Mouse (Mus musculus) kidney, embryonic 14.5 days (tissue): Measurements from ENCODE around the gene B3gnt9. TPM values are rescaled to one million over a fixed set of nuclear protein-coding genes. Genes with fewer than 3 reads are reported as not detected.

ENCODE experiments used
- ATAC-seq: fragments of 200-750 bp; cut with Nextera tagmentation; 2 replicates; pipeline ENCODE4 v1.8.0; 2017; ENCODE audit warnings: moderate number of reproducible peaks, mild to moderate bottlenecking, moderate TSS enrichment, moderate library complexity; ENCODE audit not compliant: low FRiP score, low TSS enrichment
- H3K27ac ChIP-seq: fragments of 300-500 bp; sonication (generic); 2 replicates; pipeline ENCODE4 v1.5.1; 2014; ENCODE audit warnings: low read depth, mild to moderate bottlenecking, low read length, moderate library complexity, mixed read lengths
- H3K27me3 ChIP-seq: fragments of 300-500 bp; sonication (generic); 2 replicates; pipeline ENCODE4 v1.6.1; 2014; ENCODE audit warnings: mild to moderate bottlenecking, low read length; ENCODE audit not compliant: control insufficient read depth, insufficient read depth
- H3K36me3 ChIP-seq: fragments of 300-500 bp; sonication (generic); 2 replicates; pipeline ENCODE4 v1.6.1; 2014; ENCODE audit warnings: low read length, mixed read lengths; ENCODE audit not compliant: control insufficient read depth, insufficient read depth
- H3K4me1 ChIP-seq: fragments of 300-500 bp; sonication (generic); 2 replicates; pipeline ENCODE4 v1.6.1; 2014; ENCODE audit warnings: low read length, mixed read lengths; ENCODE audit not compliant: control insufficient read depth, insufficient read depth
- H3K4me2 ChIP-seq: fragments of 300-500 bp; sonication (generic); replicated peaks from 2 replicates; pipeline ENCODE4 v1.6.1; 2014; ENCODE audit warnings: low read depth, mild to moderate bottlenecking, low read length
- H3K4me3 ChIP-seq: fragments of 300-500 bp; sonication (generic); 2 replicates; pipeline ENCODE4 v1.5.1; 2014; ENCODE audit warnings: mild to moderate bottlenecking, low read length
- H3K9ac ChIP-seq: fragments of 300-500 bp; sonication (generic); 2 replicates; pipeline ENCODE4 v1.6.1; 2014; ENCODE audit warnings: low read depth, mild to moderate bottlenecking, low read length, moderate library complexity
- H3K9me3 ChIP-seq: fragments of 300-500 bp; sonication (generic); 2 replicates; pipeline ENCODE4 v1.6.1; 2016; ENCODE audit warnings: low read length; ENCODE audit not compliant: control insufficient read depth
- WGBS: fragments of 180-500 bp; shearing (Covaris S2); extraction: QIAGEN DNeasy Blood & Tissue Kit; methylation state at CpG from one replicate; pipeline ENCODE4 v1.1.7; 2014; 5-methylcytosine and 5-hydroxymethylcytosine counted together
- polyA plus RNA-seq: library from polyadenylated mRNA; unstranded; fragments of >200 nt; fragmentation: Nextera tagmentation; extraction: Ambion mirVana; gene quantifications from 2 replicates; pipeline ENCODE4 v1.2.1, GENCODE M21; 2014

The B3gnt9 gene
- polyA plus RNA-seq, 1 experiment from 2014 or later: 7.3 TPM

- H3K9ac ChIP-seq: no peak overlapping the region
Observed at GRCm38 (mm10) chr8:105288231-105288630, 33.3 kb upstream of the B3gnt9 start.

GRCm38 (mm10) chr8:105286907-105287306 is 32.0 kb upstream of the B3gnt9 start:
- H3K4me3 ChIP-seq: no peak overlapping the region
- H3K9ac ChIP-seq: no peak overlapping the region
- H3K4me2 ChIP-seq: no peak overlapping the region
- peaks cover under 1% of the 10 kb centered on the region; the same call in 1 of the 2 replicates for H3K36me3 ChIP-seq
- no peaks in the 10 kb centered on the region for H3K9me3 ChIP-seq
- peaks cover 22% of the 10 kb centered on the region for H3K4me1 ChIP-seq
- no peak overlapping the region for H3K27ac ChIP-seq
- ATAC-seq: no peak
- H3K27me3 ChIP-seq: peaks cover 9% of the 10 kb centered on the region; the same call in 1 of the 2 replicates
- WGBS: 86% methylated on average over 4 of the region's 4 CpGs

More at GRCm38 (mm10) chr8:105288231-105288630, 33.3 kb upstream of the B3gnt9 start:
- Histone ChIP-seq H3K4me1 (peaks cover 22% of the 10 kb centered on the region), H3K9me3 (no peaks in the 10 kb centered on the region), H3K27me3 (peaks cover 9% of the 10 kb centered on the region; the same call in 1 of the 2 replicates), H3K36me3 (no peaks in the 10 kb centered on the region; the same call in 1 of the 2 replicates), H3K4me2 (peak overlapping the region; percentile 87), H3K27ac (no peak overlapping the region), H3K4me3 (peak overlapping the region; percentile 56; the same call in 1 of the 2 replicates)
- ATAC-seq: no peak
- WGBS: 89% methylated on average over 5 of the region's 5 CpGs

- Histone ChIP-seq H3K27me3 (peaks cover 6% of the 10 kb centered on the region; the same call in 1 of the 2 replicates), H3K9ac (0 out of 2 replicates have a peak overlapping the region, but pooled peaks have one; percentile 7), H3K4me2 (no peak overlapping the region), H3K4me3 (no peak overlapping the region), H3K9me3 (no peaks in the 10 kb centered on the region), H3K36me3 (peaks cover 5% of the 10 kb centered on the region; the same call in 1 of the 2 replicates), H3K27ac (no peak overlapping the region), H3K4me1 (peaks cover 19% of the 10 kb centered on the region)
- ATAC-seq: no peak
- 51% methylated on average over 12 of the region's 12 CpGs for WGBS
Observed at GRCm38 (mm10) chr8:105285514-105285913, 30.6 kb upstream of the B3gnt9 start.

- H3K27me3 ChIP-seq: peaks cover 19% of the 10 kb centered on the region
- ATAC-seq: 0 out of 2 replicates have a peak, but pooled peaks have one; percentile 25
Observed at GRCm38 (mm10) chr8:105283074-105283473, 28.1 kb upstream of the B3gnt9 start.

DNA sequence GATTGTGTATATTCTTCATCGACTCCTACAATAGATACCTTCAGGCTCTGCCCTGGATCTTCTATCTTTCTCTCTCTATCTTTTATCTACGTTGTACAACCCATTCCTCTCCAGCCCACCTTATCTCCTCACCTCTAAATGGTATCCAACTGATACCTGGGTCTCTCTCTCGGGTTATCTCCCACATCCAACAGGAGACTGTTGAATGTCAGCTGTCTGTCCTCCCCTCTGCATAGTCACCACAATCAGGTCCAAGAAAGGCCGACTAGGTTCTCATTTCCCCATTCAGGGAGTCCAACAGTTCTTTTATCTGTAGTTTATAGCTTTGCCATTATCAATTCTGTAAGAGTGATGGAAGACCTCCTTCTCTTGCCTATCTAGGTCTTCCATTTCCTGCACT is 27.3 kb upstream of the B3gnt9 start:
- Histone ChIP-seq H3K9me3 (no peaks in the 10 kb centered on the region), H3K4me1 (0 out of 2 replicates have a peak, but pooled peaks cover 5% of the 10 kb centered on the region), H3K27me3 (peaks cover 28% of the 10 kb centered on the region), H3K9ac (no peak overlapping the region), H3K36me3 (peaks cover 5% of the 10 kb centered on the region; the same call in 1 of the 2 replicates), H3K27ac (no peak overlapping the region), H3K4me2 (no peak overlapping the region), H3K4me3 (no peak overlapping the region)
- 89% methylated on average over 4 of the region's 4 CpGs for WGBS
- no peak for ATAC-seq

More at GRCm38 (mm10) chr8:105283074-105283473, 28.1 kb upstream of the B3gnt9 start:
- Histone ChIP-seq H3K9me3 (no peaks in the 10 kb centered on the region), H3K9ac (0 out of 2 replicates have a peak overlapping the region, but pooled peaks have one; percentile 4), H3K4me3 (no peak overlapping the region), H3K36me3 (peaks cover 5% of the 10 kb centered on the region; the same call in 1 of the 2 replicates), H3K4me1 (peaks cover 7% of the 10 kb centered on the region; the same call in 1 of the 2 replicates), H3K27ac (no peak overlapping the region), H3K4me2 (no peak overlapping the region)
- WGBS: 28% methylated on average over 23 of the region's 23 CpGs

DNA sequence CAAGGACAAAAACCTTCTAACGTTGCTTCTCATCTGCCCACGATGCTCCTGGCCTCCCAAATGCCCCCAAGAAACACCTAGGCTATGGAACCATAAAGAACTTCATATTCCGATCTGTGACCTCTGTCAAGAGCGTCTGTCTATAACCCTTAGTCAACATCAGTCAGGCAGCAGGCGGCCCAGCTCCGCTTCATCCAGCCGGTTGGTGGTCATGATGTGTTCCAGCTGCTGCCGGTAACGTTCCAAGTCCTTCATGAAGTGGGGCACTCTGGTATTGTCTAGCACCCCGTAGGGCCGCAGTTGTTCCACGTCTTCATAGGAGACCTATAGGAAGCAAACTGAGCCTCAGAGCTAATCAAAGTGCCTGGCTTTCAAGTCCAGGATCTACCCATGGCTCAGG is 26.9 kb upstream of the B3gnt9 start:
- 89% methylated on average over 12 of the region's 12 CpGs for WGBS
- H3K4me3 ChIP-seq: no peak overlapping the region
- no peak overlapping the region for H3K4me2 ChIP-seq
- H3K4me1 ChIP-seq: 0 out of 2 replicates have a peak, but pooled peaks cover 5% of the 10 kb centered on the region
- no peak overlapping the region for H3K27ac ChIP-seq
- H3K27me3 ChIP-seq: peaks cover 32% of the 10 kb centered on the region
- no peak overlapping the region for H3K9ac ChIP-seq
- no peak for ATAC-seq
- no peaks in the 10 kb centered on the region for H3K9me3 ChIP-seq
- peaks cover 5% of the 10 kb centered on the region; the same call in 1 of the 2 replicates for H3K36me3 ChIP-seq

GRCm38 (mm10) chr8:105280567-105280966 is 25.6 kb upstream of the B3gnt9 start:
- Histone ChIP-seq H3K27me3 (peaks cover 44% of the 10 kb centered on the region), H3K4me2 (no peak overlapping the region), H3K4me3 (no peak overlapping the region), H3K36me3 (peaks cover 5% of the 10 kb centered on the region; the same call in 1 of the 2 replicates), H3K4me1 (peaks cover 15% of the 10 kb centered on the region; the same call in 1 of the 2 replicates), H3K27ac (no peak overlapping the region), H3K9ac (no peak overlapping the region), H3K9me3 (no peaks in the 10 kb centered on the region)
- 77% methylated on average over 3 of the region's 3 CpGs for WGBS
- no peak for ATAC-seq

DNA sequence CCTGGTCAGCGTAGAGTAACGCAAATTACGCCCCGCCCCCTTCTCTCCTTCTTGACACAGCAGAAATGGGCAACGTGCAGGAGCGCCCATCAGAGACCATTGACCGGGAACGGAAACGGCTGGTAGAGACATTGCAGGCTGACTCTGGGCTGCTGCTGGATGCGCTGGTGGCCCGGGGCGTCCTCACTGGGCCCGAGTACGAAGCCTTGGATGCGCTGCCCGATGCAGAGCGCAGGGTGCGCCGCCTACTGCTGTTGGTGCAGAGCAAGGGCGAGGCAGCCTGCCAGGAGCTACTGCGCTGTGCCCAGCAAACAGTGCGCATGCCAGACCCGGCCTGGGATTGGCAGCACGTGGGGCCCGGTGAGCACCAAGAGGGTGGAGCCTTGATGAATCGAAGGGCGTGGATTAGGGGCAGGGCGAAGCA is 24.0 kb upstream of the B3gnt9 start:
- ATAC-seq: peak; percentile 22; the same call in 1 of the 2 replicates
- Histone ChIP-seq H3K4me2 (peak overlapping the region; percentile 34), H3K27ac (no peak overlapping the region), H3K9ac (no peak overlapping the region), H3K4me3 (peak overlapping the region; percentile 14; the same call in 1 of the 2 replicates), H3K27me3 (peaks cover 61% of the 10 kb centered on the region), H3K36me3 (peaks cover 5% of the 10 kb centered on the region; the same call in 1 of the 2 replicates), H3K4me1 (peaks cover 17% of the 10 kb centered on the region; the same call in 1 of the 2 replicates), H3K9me3 (no peaks in the 10 kb centered on the region)
- WGBS: 3% methylated on average over 28 of the region's 28 CpGs
